Mouse (Mus musculus) brown adipose tissue, adult 24 weeks (tissue): ENCODE measurements around the gene A4gnt. TPM values are rescaled to one million over a fixed set of nuclear protein-coding genes. Genes with fewer than 3 reads are reported as not detected.

Experiments
- H3K27ac ChIP-seq: fragments of 200-500 bp; replicated peaks from 2 replicates; pipeline ENCODE4 v1.5.1; 2012; ENCODE audit warnings: low read depth, mild to moderate bottlenecking, low read length
- H3K4me1 ChIP-seq: fragments of 200-500 bp; 2 replicates; pipeline ENCODE4 v1.6.1; 2012; ENCODE audit warnings: low read length, mixed read lengths; ENCODE audit not compliant: control insufficient read depth, insufficient read depth, insufficient read length
- H3K4me3 ChIP-seq: fragments of 200-500 bp; 2 replicates; pipeline ENCODE4 v1.5.1; 2012; ENCODE audit warnings: low read depth, mild to moderate bottlenecking, low read length, moderate library complexity; ENCODE audit not compliant: insufficient read depth
- polyA plus RNA-seq: library from polyadenylated mRNA; stranded (reverse); fragments of >200 nt; gene quantifications from 2 replicates; pipeline ENCODE4 v1.2.4, GENCODE M21; 2012; ENCODE audit not compliant: missing spikeins, insufficient read depth, insufficient read length

Gene A4gnt
- polyA plus RNA-seq, 1 experiment: not detected

- H3K27ac ChIP-seq: no peak overlapping the region
- H3K4me1 ChIP-seq: no peaks in the 10 kb centered on the region
- H3K4me3 ChIP-seq: no peak overlapping the region
These were observed 11.8 kb downstream of the A4gnt start for GRCm38 (mm10) chr9:99624117-99624516.

GRCm38 (mm10) chr9:99628581-99628980, 16.3 kb downstream of the A4gnt start:
- Histone ChIP-seq H3K4me3 (no peak overlapping the region), H3K4me1 (no peaks in the 10 kb centered on the region; the same call in 1 of the 2 replicates), H3K27ac (no peak overlapping the region; the same call in 1 of the 2 replicates)

GRCm38 (mm10) chr9:99629281-99630011, 17.1 kb downstream of the A4gnt start, which contains the start of gene Dzip1l:
TSS of gene Dzip1l (plus strand) at chr9:99629496.
- no peaks in the 10 kb centered on the region; the same call in 1 of the 2 replicates for H3K4me1 ChIP-seq
- peak within 1 kb of the TSS; percentile 66 for H3K27ac ChIP-seq

GRCm38 (mm10) chr9:99630071-99630470, 17.8 kb downstream of the A4gnt start:
- 0 out of 2 replicates have a peak overlapping the region, but pooled peaks have one; percentile 66 for H3K27ac ChIP-seq
- H3K4me3 ChIP-seq: peak overlapping the region; percentile 64
- H3K4me1 ChIP-seq: no peaks in the 10 kb centered on the region; the same call in 1 of the 2 replicates

More at GRCm38 (mm10) chr9:99629281-99630011, 17.1 kb downstream of the A4gnt start, which contains the start of gene Dzip1l:
- peak within 1 kb of the TSS; percentile 64 for H3K4me3 ChIP-seq

- Histone ChIP-seq H3K4me1 (no peaks in the 10 kb centered on the region; the same call in 1 of the 2 replicates), H3K4me3 (peak overlapping the region; percentile 64), H3K27ac (no peak overlapping the region)
These were observed 18.3 kb downstream of the A4gnt start for GRCm38 (mm10) chr9:99630528-99631125.

- Histone ChIP-seq H3K27ac (no peak overlapping the region), H3K4me1 (no peaks in the 10 kb centered on the region; the same call in 1 of the 2 replicates), H3K4me3 (no peak overlapping the region)
These were observed 19.5 kb downstream of the A4gnt start for GRCm38 (mm10) chr9:99631781-99632180.

DNA sequence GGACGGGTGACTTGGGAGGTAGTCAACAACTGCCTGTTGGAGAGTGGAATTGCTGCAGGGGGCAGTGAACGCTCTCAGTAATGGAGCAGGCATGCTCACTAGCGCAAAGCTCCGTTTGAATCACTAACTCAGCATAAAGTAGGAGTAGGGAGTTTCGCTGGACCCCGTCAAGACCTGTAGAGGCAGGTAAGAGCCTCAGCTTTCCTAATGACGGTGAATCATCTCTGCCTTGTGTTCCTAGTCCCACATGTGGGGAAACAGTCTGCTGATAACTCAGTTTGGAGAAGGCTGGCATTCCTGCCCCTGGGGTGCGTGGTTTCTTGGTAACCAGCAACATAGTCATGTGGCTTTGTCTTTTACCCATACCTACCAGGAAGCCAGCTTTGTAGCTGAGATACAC, 20.0 kb downstream of the A4gnt start:
- Histone ChIP-seq H3K4me1 (no peaks in the 10 kb centered on the region; the same call in 1 of the 2 replicates), H3K27ac (no peak overlapping the region), H3K4me3 (no peak overlapping the region)

DNA sequence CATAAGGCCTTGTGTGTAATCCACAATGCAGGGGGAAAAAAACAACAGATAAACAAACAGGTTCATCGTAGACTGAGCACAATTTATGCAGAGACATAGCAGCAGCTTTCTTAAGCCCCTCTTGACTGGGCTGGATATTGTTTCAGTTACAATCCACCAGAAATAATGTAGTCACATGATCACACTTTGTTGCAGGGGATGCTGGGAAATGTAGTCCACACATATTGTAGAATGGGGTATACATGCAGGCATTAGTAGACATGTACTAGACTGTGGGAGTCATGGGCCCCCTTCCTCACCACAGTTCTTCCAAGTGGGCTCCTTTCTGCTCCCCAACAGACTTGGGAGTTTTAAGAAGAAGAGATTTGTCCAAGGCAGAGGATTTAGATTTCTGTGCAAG, 24.5 kb downstream of the A4gnt start:
- Histone ChIP-seq H3K4me3 (no peak overlapping the region), H3K4me1 (no peaks in the 10 kb centered on the region; the same call in 1 of the 2 replicates), H3K27ac (no peak overlapping the region)

GRCm38 (mm10) chr9:99637227-99637626, 24.9 kb downstream of the A4gnt start:
- Histone ChIP-seq H3K4me3 (no peak overlapping the region), H3K4me1 (no peaks in the 10 kb centered on the region), H3K27ac (no peak overlapping the region)

- Histone ChIP-seq H3K4me1 (no peaks in the 10 kb centered on the region), H3K27ac (no peak overlapping the region)
These were observed 25.4 kb downstream of the A4gnt start for GRCm38 (mm10) chr9:99637736-99638135.

GRCm38 (mm10) chr9:99639957-99640356, 27.7 kb downstream of the A4gnt start:
- no peak overlapping the region for H3K27ac ChIP-seq
- H3K4me3 ChIP-seq: no peak overlapping the region
- no peaks in the 10 kb centered on the region for H3K4me1 ChIP-seq

More at GRCm38 (mm10) chr9:99637736-99638135, 25.4 kb downstream of the A4gnt start:
- no peak overlapping the region for H3K4me3 ChIP-seq

DNA sequence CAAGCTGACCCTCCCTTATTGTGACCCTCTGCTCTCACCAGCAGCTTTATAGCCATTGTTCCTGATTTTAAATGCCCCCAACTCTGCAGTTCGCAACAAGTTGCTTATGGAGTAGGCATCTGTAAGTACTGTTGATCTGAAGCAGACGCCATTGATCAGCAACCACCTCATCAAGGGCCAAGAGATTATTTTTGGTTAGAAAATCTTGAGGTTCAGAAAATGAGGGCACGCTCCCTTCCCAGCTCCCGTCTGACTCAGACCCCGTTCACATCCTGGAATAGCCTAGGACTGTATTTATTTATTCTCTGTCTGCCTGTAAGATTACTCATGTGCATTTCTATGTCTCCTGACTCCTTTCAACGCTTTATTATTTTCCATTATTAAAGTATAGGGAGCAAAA, 33.1 kb downstream of the A4gnt start:
- Histone ChIP-seq H3K4me1 (no peaks in the 10 kb centered on the region), H3K27ac (no peak overlapping the region), H3K4me3 (no peak overlapping the region)

DNA sequence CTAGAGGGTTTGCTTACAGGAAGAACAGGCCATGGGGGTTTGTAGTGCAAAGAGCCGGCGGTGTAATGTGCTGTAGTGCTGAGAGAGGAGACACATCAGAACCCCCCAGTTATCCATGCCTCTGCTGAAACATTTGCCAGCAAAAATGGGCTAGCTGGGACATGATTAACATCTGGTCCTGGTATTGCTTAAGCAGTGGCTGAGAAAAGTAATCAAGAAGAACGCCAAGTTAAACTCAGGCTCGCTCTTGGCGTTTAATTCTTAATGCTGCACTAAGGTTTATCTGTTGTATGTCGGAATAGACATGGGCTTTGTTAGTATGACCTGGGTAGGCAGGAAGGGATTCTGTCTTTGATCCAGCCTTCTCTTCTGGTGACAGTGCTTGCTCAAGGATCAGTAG, 33.8 kb downstream of the A4gnt start:
- no peaks in the 10 kb centered on the region for H3K4me1 ChIP-seq
- H3K27ac ChIP-seq: no peak overlapping the region
- H3K4me3 ChIP-seq: no peak overlapping the region

DNA sequence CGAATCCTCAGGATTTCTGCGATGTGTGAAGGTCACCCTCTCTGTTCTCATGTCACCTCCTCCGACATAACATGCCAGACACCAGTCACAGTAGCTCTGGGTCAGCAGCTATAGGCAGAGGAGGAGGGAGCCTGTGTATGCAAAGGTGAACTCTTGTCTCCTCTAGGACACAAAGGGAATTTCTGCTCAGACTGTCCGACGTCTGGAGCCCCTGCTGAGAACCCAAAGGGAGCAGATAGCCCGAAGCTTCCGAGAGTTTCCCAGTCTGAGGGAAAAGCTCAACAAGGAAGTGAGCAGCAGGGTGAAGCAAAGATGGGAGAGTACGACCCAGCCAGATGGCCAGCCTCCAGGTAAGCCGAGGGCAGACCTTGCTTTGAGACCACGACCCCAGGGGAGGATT, 48.5 kb downstream of the A4gnt start:
- no peak overlapping the region for H3K27ac ChIP-seq
- no peaks in the 10 kb centered on the region for H3K4me1 ChIP-seq
- H3K4me3 ChIP-seq: no peak overlapping the region

DNA sequence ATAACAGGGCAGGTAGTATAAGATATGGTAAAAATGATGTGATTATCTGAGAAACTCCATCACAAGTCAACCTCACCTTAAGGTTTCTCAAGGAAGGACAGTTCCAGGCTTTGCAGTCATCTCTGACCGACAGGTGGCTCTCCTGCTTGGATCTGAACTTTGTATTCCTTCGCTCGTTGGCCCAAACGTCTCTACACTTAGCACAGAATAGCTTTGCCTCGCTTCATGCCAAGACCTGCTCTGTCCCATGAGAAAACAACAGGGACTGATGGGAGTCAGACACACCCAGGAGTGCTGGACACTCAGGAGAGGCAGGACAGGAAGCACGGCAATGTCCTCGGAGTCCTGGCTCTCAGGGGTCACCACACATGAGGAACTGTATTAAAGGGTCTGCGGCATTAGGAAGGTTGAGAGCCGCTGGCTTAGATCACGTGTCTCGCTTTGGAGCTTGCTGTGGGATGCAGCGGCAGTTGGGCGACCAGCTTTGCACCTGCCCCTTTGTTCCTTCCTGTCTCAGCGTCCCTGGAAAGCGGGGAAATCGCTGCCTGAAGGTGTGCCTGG, 49.4 kb downstream of the A4gnt start:
- Histone ChIP-seq H3K4me1 (no peaks in the 10 kb centered on the region), H3K4me3 (peak overlapping the region; percentile 45), H3K27ac (no peak overlapping the region; the same call in 1 of the 2 replicates)
